Comparison of ENCODE assay signal across 13 mouse cellular contexts in genomic region chr10:59489411-59489810, GRCm38 (mm10). TPM values are rescaled to one million over a fixed set of nuclear protein-coding genes. Genes with fewer than 3 reads are reported as not detected.
A peak's percentile ranks its signal among the peaks of the same experiment; 100 is the strongest.
DNase-seq lines count a peak whose midpoint lies in the region.
"Had no signal": no experiment of that assay in that cellular context is flagged by ENCODE, and none has a peak within 500 bp of the region (broad histone marks: within the 10 kb centered on the region; RNA-seq: fewer than 3 reads in every experiment).

No protein-coding gene starts in this region.

- intact Hi-C loops in heart, postnatal 36 days (cut with DNase I) = no loop called here

- DNase-seq in heart, adult 18-20 months = peak; percentile 39
- DNase-seq in heart, postnatal 36 days = no peak
- peak; percentile 20 for DNase-seq in urinary bladder, postnatal 14 days (ENCODE audit: low spot score)
- DNase-seq in urinary bladder, postnatal 10 days (ENCODE audit: low spot score) = no peak
- DNase-seq in gastrocnemius, postnatal 25 days = peak; percentile 55
- no peak for DNase-seq in kidney, postnatal 14 days
- DNase-seq: adrenal gland, adult 8-10 months; adrenal gland, postnatal 36 days; B cell, adult 2 months; cerebellum, adult 2 months; cerebellum, postnatal 10 days; forebrain, postnatal 0 days; heart, postnatal 14 days had no signal

RNA-seq across cellular contexts. Expression of gene Oit3, which starts 47.8 kb away (rescaled TPM):
- not detected for total RNA-seq in heart, adult 18-20 months (2021)
- total RNA-seq in heart, postnatal 36 days (2021) = not detected
- total RNA-seq in gastrocnemius, postnatal 25 days (2021) = under 1 TPM; 0.19 to 0.20 TPM

Comparison
In these comparisons a context has a peak if more than half of its experiments do, and no peak if none do; other contexts are left out.
1. DNase-seq: peak in heart, adult 18-20 months (2 of 2), urinary bladder, postnatal 14 days (single experiment) and gastrocnemius, postnatal 25 days (single experiment); none in heart, postnatal 36 days (0 of 2), urinary bladder, postnatal 10 days (single experiment) and kidney, postnatal 14 days (single experiment).